Mouse (Mus musculus) kidney, postnatal 0 days (tissue): ENCODE measurements around the gene Havcr2. TPM values are rescaled to one million over a fixed set of nuclear protein-coding genes. Genes with fewer than 3 reads are reported as not detected.

Source experiments
- ATAC-seq: fragments of 200-750 bp; cut with Nextera tagmentation; replicated peaks from 2 replicates; pipeline ENCODE4 v1.8.0; 2017; ENCODE audit warnings: low read depth, moderate number of reproducible peaks, moderate TSS enrichment, moderate library complexity; ENCODE audit not compliant: low FRiP score
- DNase-seq: peaks from one replicate; pipeline ENCODE4 v3.0.0-alpha.2; 2016; ENCODE audit warnings: low spot score
- H3K27ac ChIP-seq: fragments of 300-500 bp; sonication (generic); 2 replicates; pipeline ENCODE4 v1.5.1; 2014; ENCODE audit warnings: mild to moderate bottlenecking
- H3K27me3 ChIP-seq: fragments of 300-500 bp; sonication (generic); 2 replicates; pipeline ENCODE4 v1.6.1; 2014; ENCODE audit warnings: low read length, mixed read lengths; ENCODE audit not compliant: insufficient read depth
- H3K36me3 ChIP-seq: fragments of 300-500 bp; sonication (generic); 2 replicates; pipeline ENCODE4 v1.6.1; 2014; ENCODE audit warnings: low read length, mixed read lengths; ENCODE audit not compliant: insufficient read depth
- H3K4me1 ChIP-seq: fragments of 300-500 bp; sonication (generic); replicated peaks from 2 replicates; pipeline ENCODE4 v1.6.1; 2014; ENCODE audit warnings: antibody characterized with exemption, low read length, mixed read lengths; ENCODE audit not compliant: insufficient read depth
- H3K4me2 ChIP-seq: fragments of 300-500 bp; sonication (generic); 2 replicates; pipeline ENCODE4 v1.6.1; 2014; ENCODE audit warnings: mild to moderate bottlenecking, low read length, moderate library complexity, mixed read lengths
- H3K4me3 ChIP-seq: fragments of 300-500 bp; sonication (generic); replicated peaks from 2 replicates; pipeline ENCODE4 v1.5.1; 2014; ENCODE audit warnings: low read depth, low read length
- H3K9ac ChIP-seq: fragments of 300-500 bp; sonication (generic); 2 replicates; pipeline ENCODE4 v1.6.1; 2014; ENCODE audit warnings: low read depth, low read length
- H3K9me3 ChIP-seq: fragments of 300-500 bp; sonication (generic); replicated peaks from 2 replicates; pipeline ENCODE4 v1.6.1; 2016; ENCODE audit warnings: low read length, inconsistent platforms, mixed read lengths
- CTCF ChIP-seq: IDR thresholded peaks from 2 replicates; pipeline ENCODE4 v1.5.1; 2016; ENCODE audit warnings: antibody characterized with exemption, low read depth, mild to moderate bottlenecking, moderate library complexity
- WGBS: fragments of 180-500 bp; shearing (Covaris S2); extraction: QIAGEN DNeasy Blood & Tissue Kit; methylation state at CpG from one replicate; pipeline ENCODE4 v1.1.7; 2014; 5-methylcytosine and 5-hydroxymethylcytosine counted together
- polyA plus RNA-seq: library from polyadenylated mRNA; unstranded; fragments of >200 nt; fragmentation: Nextera tagmentation; extraction: Ambion mirVana; gene quantifications from 2 replicates; pipeline ENCODE4 v1.2.1, GENCODE M21; 2015

Havcr2 gene
- polyA plus RNA-seq, 1 experiment from 2014 or later: 0.11 TPM

DNA sequence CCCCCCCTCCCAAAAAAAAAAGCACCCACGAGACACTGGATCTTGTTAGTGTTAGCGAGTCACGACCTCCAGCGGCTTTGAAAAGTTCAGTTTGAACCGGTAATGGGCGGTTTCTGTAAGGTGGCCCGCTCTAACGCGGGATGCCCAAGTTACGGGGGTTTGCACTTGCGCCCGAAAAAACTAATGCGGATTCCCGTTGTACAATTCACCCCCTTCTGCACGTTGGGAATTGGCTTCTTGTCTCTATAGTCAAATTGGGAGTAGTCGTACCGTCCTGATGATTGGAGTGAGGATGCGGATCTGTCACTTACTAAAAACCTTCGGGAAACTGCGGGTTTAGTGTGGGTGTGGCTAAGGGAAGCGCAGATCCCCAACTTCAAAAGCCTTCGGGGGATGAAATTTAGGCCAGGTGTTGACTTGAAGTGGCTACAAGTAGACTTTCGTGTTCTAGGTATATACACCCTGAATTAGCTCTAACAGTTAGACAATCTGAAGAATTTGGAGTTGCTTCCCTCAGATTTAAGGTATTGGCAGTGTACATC lies 17.2 kb upstream of the Havcr2 start:
- no peak for TF ChIP-seq CTCF
- H3K27ac ChIP-seq: peak overlapping the region; percentile 96; the same call in 1 of the 2 replicates
- peak overlapping the region; percentile 64 for H3K4me2 ChIP-seq
- no peaks in the 10 kb centered on the region for H3K4me1 ChIP-seq
- H3K4me3 ChIP-seq: peak overlapping the region; percentile 89
- H3K27me3 ChIP-seq: no peaks in the 10 kb centered on the region
- H3K9ac ChIP-seq: peak overlapping the region; percentile 86
- WGBS: under 1% methylated on average over 23 of the region's 23 CpGs
- H3K36me3 ChIP-seq: peaks cover 10% of the 10 kb centered on the region; the same call in 1 of the 2 replicates
- peak; percentile 38 for DNase-seq
- H3K9me3 ChIP-seq: no peaks in the 10 kb centered on the region
- ATAC-seq: no peak; the same call in 1 of the 2 replicates

DNA sequence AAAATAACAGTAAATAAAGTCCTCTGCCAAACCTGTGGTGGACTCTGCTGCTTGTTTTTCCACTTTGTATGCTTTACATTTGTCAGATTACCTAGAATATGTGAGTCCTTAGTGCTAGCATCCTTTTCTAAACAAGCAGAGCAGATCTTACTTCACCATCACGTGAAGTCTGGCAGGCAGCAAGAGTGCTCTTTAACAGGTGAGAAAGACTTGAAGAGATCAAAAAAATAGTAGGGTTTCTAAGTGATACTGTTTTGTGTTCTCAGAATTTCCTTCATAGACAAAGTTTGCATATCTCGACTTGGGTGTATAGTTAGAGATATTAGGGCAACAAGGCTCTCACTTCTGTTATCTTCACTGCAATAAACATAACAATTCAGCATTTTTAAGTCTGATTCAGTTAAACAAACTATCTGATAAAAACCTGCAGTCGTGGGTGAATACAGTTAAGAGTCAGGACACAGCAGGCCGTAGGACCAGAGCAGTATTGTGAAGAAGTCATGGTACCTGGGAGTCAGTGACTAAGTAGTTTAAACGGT lies 15.7 kb upstream of the Havcr2 start:
- Histone ChIP-seq H3K4me3 (no peak overlapping the region), H3K9ac (no peak overlapping the region), H3K27ac (no peak overlapping the region), H3K4me1 (no peaks in the 10 kb centered on the region), H3K9me3 (no peaks in the 10 kb centered on the region), H3K27me3 (no peaks in the 10 kb centered on the region), H3K4me2 (no peak overlapping the region), H3K36me3 (peaks cover 10% of the 10 kb centered on the region; the same call in 1 of the 2 replicates)
- no peak for ATAC-seq
- 89% methylated on average over 5 of the region's 5 CpGs for WGBS
- no peak for DNase-seq
- no peak for TF ChIP-seq CTCF

DNA sequence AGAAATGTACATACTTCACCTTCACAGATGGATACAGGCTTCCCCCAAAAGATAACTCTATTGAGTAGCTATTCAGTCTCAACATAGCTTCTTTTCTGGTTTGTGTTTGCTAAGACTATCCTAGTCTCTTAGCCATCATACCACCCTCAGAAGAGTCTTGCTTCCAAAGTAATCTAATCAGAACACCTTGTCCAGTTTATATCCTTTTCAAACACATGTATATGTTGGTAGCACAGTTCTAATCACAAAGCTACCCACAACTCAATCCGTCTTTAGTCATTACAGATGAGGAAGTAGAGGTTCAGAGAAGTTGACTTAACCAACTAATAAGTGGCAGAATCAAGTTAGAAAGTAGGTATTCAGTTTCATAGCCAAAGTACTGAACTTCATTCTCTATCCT lies 13.0 kb upstream of the Havcr2 start:
- no peaks in the 10 kb centered on the region for H3K27me3 ChIP-seq
- no peak for TF ChIP-seq CTCF
- H3K36me3 ChIP-seq: peaks cover 10% of the 10 kb centered on the region; the same call in 1 of the 2 replicates
- no peak overlapping the region for H3K4me3 ChIP-seq
- H3K27ac ChIP-seq: no peak overlapping the region
- H3K9ac ChIP-seq: no peak overlapping the region
- H3K9me3 ChIP-seq: no peaks in the 10 kb centered on the region
- H3K4me1 ChIP-seq: no peaks in the 10 kb centered on the region
- ATAC-seq (no peak), DNase-seq (no peak)
- no peak overlapping the region for H3K4me2 ChIP-seq
- WGBS: 94% methylated on average over 1 of the region's 1 CpGs

DNA sequence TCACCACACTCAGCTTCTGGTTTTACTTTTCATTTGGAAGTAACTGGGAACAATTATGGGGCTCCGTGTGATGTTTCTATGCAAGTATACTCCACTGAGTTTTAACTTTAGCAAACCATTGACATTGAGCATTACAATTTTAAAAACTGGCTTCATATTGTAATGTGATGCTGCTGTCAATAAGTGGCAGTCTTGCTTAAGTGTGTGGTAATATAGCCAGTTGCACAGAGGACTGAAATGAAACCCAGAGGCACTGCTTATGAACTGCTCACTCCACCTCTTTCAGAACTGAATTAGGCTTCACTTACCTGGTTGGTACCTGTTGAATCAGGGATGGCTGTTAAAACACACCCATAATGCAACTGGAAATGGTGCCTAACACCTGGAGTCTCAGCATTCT lies 11.6 kb upstream of the Havcr2 start:
- 93% methylated on average over 1 of the region's 1 CpGs for WGBS
- no peak overlapping the region for H3K27ac ChIP-seq
- peaks cover 10% of the 10 kb centered on the region; the same call in 1 of the 2 replicates for H3K36me3 ChIP-seq
- H3K4me1 ChIP-seq: no peaks in the 10 kb centered on the region
- no peaks in the 10 kb centered on the region for H3K9me3 ChIP-seq
- ATAC-seq: no peak
- H3K4me3 ChIP-seq: no peak overlapping the region
- DNase-seq: no peak
- no peak overlapping the region for H3K9ac ChIP-seq
- H3K4me2 ChIP-seq: no peak overlapping the region
- no peaks in the 10 kb centered on the region for H3K27me3 ChIP-seq
- TF ChIP-seq CTCF: peak; percentile 47; the same call in 1 of the 2 replicates

DNA sequence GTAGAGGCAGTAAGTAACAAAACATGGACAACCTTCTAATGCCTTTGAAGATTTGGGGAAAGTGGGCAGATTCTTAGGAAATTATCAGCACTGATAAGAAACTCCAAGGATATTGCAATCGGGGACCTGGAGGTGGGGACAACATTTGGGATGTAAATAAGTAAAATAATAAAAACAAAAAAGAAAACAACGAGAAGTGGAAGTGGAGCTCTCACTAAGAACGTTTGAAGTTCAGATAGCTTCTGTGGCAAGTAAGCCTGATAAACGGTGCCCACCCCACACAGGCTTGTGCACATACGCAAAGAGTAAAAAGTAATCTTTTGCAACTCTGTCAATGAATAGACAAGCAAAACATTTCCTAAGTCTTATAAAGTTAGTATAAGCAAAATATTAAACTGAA lies 10.8 kb upstream of the Havcr2 start:
- 82% methylated on average over 5 of the region's 5 CpGs for WGBS

DNA sequence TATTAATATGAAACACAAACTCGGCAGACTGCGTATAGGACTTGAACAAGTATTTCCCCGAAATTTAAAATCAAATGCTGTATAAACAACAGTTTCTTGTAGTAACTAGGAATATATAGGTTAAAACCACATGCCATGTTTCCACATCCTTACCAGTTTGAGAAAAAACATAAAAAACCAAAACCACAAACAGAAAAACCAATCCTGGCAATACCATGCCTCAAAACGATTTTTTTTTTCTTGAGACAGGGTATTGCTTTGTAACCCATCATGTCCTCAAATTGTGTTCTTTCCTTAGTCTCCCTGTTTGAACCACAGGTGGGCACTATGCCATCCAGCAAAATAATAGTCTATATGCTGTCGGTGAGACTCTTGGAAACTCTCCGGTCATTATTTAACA lies 8.6 kb upstream of the Havcr2 start:
- Histone ChIP-seq H3K4me1 (no peaks in the 10 kb centered on the region), H3K27me3 (no peaks in the 10 kb centered on the region), H3K27ac (no peak overlapping the region), H3K4me2 (no peak overlapping the region), H3K36me3 (peaks cover 4% of the 10 kb centered on the region; the same call in 1 of the 2 replicates), H3K9me3 (no peaks in the 10 kb centered on the region), H3K4me3 (no peak overlapping the region), H3K9ac (no peak overlapping the region)
- no peak for TF ChIP-seq CTCF
- WGBS: 94% methylated on average over 6 of the region's 6 CpGs
- DNase-seq: no peak
- ATAC-seq: no peak

More for the DNA sequence above, 10.8 kb upstream of the Havcr2 start:
- Histone ChIP-seq H3K27me3 (no peaks in the 10 kb centered on the region), H3K4me1 (no peaks in the 10 kb centered on the region), H3K9ac (no peak overlapping the region), H3K36me3 (peaks cover 10% of the 10 kb centered on the region; the same call in 1 of the 2 replicates), H3K4me2 (no peak overlapping the region), H3K4me3 (no peak overlapping the region), H3K27ac (no peak overlapping the region), H3K9me3 (no peaks in the 10 kb centered on the region)
- DNase-seq (no peak), ATAC-seq (no peak)
- TF ChIP-seq CTCF: no peak
